9 mouse cellular contexts compared by ENCODE assay signal in the genomic region with DNA sequence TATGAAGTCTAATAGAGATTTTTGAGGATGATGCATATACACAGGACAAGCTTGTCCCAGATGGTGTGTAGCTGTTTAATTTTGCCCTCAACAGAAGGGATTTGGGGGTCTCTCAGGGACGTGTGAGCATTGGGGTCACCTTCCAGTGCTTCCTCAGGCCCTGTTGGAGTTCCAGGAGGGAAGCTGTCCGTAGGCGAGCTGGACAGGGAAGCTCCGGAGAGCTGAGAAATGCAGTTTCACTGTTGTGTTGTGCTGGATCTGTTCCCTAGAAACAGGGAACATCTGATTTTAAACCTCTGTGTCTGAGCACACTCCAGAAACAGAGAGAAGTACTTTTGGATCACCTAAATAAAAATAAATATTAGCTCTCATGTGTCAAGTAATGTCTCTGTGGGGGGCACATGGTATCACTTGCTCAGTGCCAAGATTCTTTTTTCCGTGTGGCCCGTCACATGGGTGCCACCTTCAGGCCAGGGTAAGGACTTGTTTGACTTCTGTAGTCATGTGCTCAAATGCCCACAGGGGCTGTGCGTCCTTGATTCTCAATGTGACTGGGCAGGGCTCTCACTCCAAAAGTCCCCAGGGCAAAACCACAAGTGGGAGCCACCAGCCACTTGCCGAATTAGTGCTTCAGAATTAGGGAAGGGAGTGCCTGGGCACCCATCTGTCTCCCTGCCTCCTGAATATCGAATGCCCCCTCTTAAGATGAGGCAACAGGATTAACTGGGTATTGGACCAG. TPM values are rescaled to one million over a fixed set of nuclear protein-coding genes. Genes with fewer than 3 reads are reported as not detected.
DNase-seq lines count a peak whose midpoint lies in the region; ATAC-seq and TF ChIP-seq lines count a peak whose summit lies in the region.
"Had no signal": no experiment of that assay in that cellular context is flagged by ENCODE, and none has a peak within 500 bp of the region (broad histone marks: within the 10 kb centered on the region; RNA-seq: fewer than 3 reads in every experiment).

No protein-coding gene starts in this region.

- DNase-seq in kidney, adult 18-20 months: peak; percentile 45
- no peak for DNase-seq in kidney, adult 9 months
- no peak for DNase-seq in ES-E14 (ENCODE audit: low read depth, low spot score)
- no peak for DNase-seq in urinary bladder, postnatal 4 days (ENCODE audit: low spot score in 2 of 2)
- DNase-seq in left cerebral cortex, postnatal 36 days (ENCODE audit: low spot score in 2 of 2): no peak
- DNase-seq in right cerebral cortex, postnatal 10 days (ENCODE audit: low spot score in 2 of 2): no peak

- no peak overlapping the region for H3K4me3 ChIP-seq in ES-E14 (ENCODE audit: insufficient read depth in 1 of 2, low read depth in 1 of 2, low read length in 2 of 2, poor library complexity in 1 of 2, severe bottlenecking in 1 of 2)
- H3K4me3 ChIP-seq in heart, embryonic 11.5 days (ENCODE audit: low read depth, low read length): no peak overlapping the region
- H3K4me3 ChIP-seq in lung, embryonic 16.5 days (ENCODE audit: low read length): no peak overlapping the region
- H3K4me3 ChIP-seq: liver, embryonic 15.5 days had no signal

- 0 out of 2 replicates have a peak overlapping the region, but pooled peaks have one; percentile 24 for H3K27ac ChIP-seq in ES-E14 (ENCODE audit: insufficient read depth, low read depth, low read length, poor library complexity, severe bottlenecking)
- peak overlapping the region; percentile 62 for H3K27ac ChIP-seq in heart, embryonic 11.5 days (ENCODE audit: low read depth, low read length)
- H3K27ac ChIP-seq in lung, embryonic 16.5 days (ENCODE audit: low read length): peak overlapping the region; percentile 89
- H3K27ac ChIP-seq: liver, embryonic 15.5 days had no signal

- H3K27me3 ChIP-seq in heart, embryonic 11.5 days (ENCODE audit: control insufficient read depth, insufficient read depth, low read length): no peaks in the 10 kb centered on the region
- H3K27me3 ChIP-seq in lung, embryonic 16.5 days (ENCODE audit: control insufficient read depth, insufficient read depth, low read depth, low read length): no peaks in the 10 kb centered on the region

- in situ Hi-C loops in ES-E14 (cut with MboI; ENCODE audit: low sequenced_read_pairs in 2 of 2, unreplicated experiment in 2 of 2): no loop called here

- peaks cover 9% of the 10 kb centered on the region for H3K36me3 ChIP-seq in ES-E14 (ENCODE audit: control insufficient read depth, insufficient read depth, low read length, poor library complexity, severe bottlenecking)
- peaks cover 2% of the 10 kb centered on the region for H3K36me3 ChIP-seq in heart, embryonic 11.5 days (ENCODE audit: control insufficient read depth, insufficient read depth, low read length)
- 0 out of 2 replicates have a peak, but pooled peaks cover 5% of the 10 kb centered on the region for H3K36me3 ChIP-seq in lung, embryonic 16.5 days (ENCODE audit: control insufficient read depth, insufficient read depth, low read length)
- H3K36me3 ChIP-seq: liver, embryonic 15.5 days had no signal

- no peak overlapping the region for H3K4me2 ChIP-seq in heart, embryonic 11.5 days
- no peak overlapping the region for H3K4me2 ChIP-seq in lung, embryonic 16.5 days (ENCODE audit: low read depth, low read length)
- H3K4me2 ChIP-seq: liver, embryonic 15.5 days had no signal

- H3K9ac ChIP-seq in ES-E14 (ENCODE audit: insufficient read depth, low read depth, low read length, poor library complexity, severe bottlenecking): 0 out of 2 replicates have a peak overlapping the region, but pooled peaks have one; percentile 42
- peak overlapping the region; percentile 49; the same call in 1 of the 2 replicates for H3K9ac ChIP-seq in heart, embryonic 11.5 days (ENCODE audit: low read depth, low read length)
- H3K9ac ChIP-seq in lung, embryonic 16.5 days (ENCODE audit: low read length): peak overlapping the region; percentile 42; the same call in 1 of the 2 replicates
- H3K9ac ChIP-seq: liver, embryonic 15.5 days had no signal

- ATAC-seq in heart, embryonic 11.5 days (replicated peaks; ENCODE audit: insufficient number of reproducible peaks, low FRiP score, low TSS enrichment): no peak
- no peak for ATAC-seq in lung, embryonic 16.5 days (ENCODE audit: low read depth)

- peaks cover 14 to 34% of the 10 kb centered on the region in 2 experiments for H3K4me1 ChIP-seq in ES-E14 (ENCODE audit: control insufficient read depth in 2 of 2, insufficient read depth in 2 of 2, low read length in 2 of 2, poor library complexity in 1 of 2)
- H3K4me1 ChIP-seq in heart, embryonic 11.5 days (ENCODE audit: control insufficient read depth, insufficient read depth, low read length): peaks cover 39% of the 10 kb centered on the region
- H3K4me1 ChIP-seq in lung, embryonic 16.5 days (replicated peaks; ENCODE audit: control insufficient read depth, insufficient read depth, low read length): peaks cover 63% of the 10 kb centered on the region

- WGBS in heart, embryonic 11.5 days (ENCODE audit: insufficient replicate concordance): 48% methylated on average over 9 of the region's 9 CpGs
- 38% methylated on average over 9 of the region's 9 CpGs for WGBS in lung, embryonic 16.5 days

- no peaks in the 10 kb centered on the region for H3K9me3 ChIP-seq in ES-E14 (ENCODE audit: control insufficient read depth, insufficient read depth, low read depth, low read length)
- H3K9me3 ChIP-seq in heart, embryonic 11.5 days (replicated peaks; ENCODE audit: control insufficient read depth, low read length): no peaks in the 10 kb centered on the region
- no peaks in the 10 kb centered on the region for H3K9me3 ChIP-seq in lung, embryonic 16.5 days (ENCODE audit: control insufficient read depth, low read length)
- H3K9me3 ChIP-seq: liver, embryonic 15.5 days had no signal

- intact Hi-C loops in left cerebral cortex, postnatal 36 days (cut with DNase I): no loop called here

TF ChIP-seq in ES-E14, 5 proteins besides CTCF, POLR2A, EP300 and RAD21:
- TF ChIP-seq HCFC1 (IDR thresholded peaks at IDR 0.05; ENCODE audit: borderline replicate concordance, insufficient read depth, low read length): no peak
- TF ChIP-seq CHD2 (IDR thresholded peaks at IDR 0.05; ENCODE audit: low read depth, low read length): no peak
- no peak for TF ChIP-seq ZC3H11A (IDR thresholded peaks at IDR 0.05; ENCODE audit: borderline replicate concordance, low read depth, low read length)
- no peak for TF ChIP-seq ZNF384 (IDR thresholded peaks at IDR 0.05; ENCODE audit: low read depth, low read length)
- TF ChIP-seq MAFK (IDR thresholded peaks at IDR 0.05; ENCODE audit: insufficient read depth, low read depth, low read length): no peak

RNA-seq across cellular contexts. Expression of gene Adam19, which starts 7.4 kb away (rescaled TPM):
- 43.8 and 71.1 TPM in 2 replicates for total RNA-seq in ES-E14 (2012; rRNA removed)
- polyA plus RNA-seq in heart, embryonic 11.5 days (2014; fragmentation: Nextera tagmentation; extraction: Ambion mirVana): 24.4 and 31.7 TPM in 2 replicates
- 20.7 and 22.2 TPM in 2 replicates for polyA plus RNA-seq in lung, embryonic 16.5 days (2015; fragmentation: Nextera tagmentation; extraction: Ambion mirVana)
- 10 to 100 TPM; 16.8 to 20.9 TPM for total RNA-seq in left cerebral cortex, postnatal 36 days (2021)

RNA-seq across cellular contexts. Expression of gene Gm12166, which starts 11.0 kb away (rescaled TPM):
- total RNA-seq in ES-E14 (2012; rRNA removed): 3.9 and 6.8 TPM in 2 replicates
- 2.4 and 9.0 TPM in 2 replicates for polyA plus RNA-seq in heart, embryonic 11.5 days (2014; fragmentation: Nextera tagmentation; extraction: Ambion mirVana)
- 5.4 and 6.8 TPM in 2 replicates for polyA plus RNA-seq in lung, embryonic 16.5 days (2015; fragmentation: Nextera tagmentation; extraction: Ambion mirVana)
- total RNA-seq in left cerebral cortex, postnatal 36 days (2021): 1 to 10 TPM; 2.6 to 6.4 TPM

Comparison
In these comparisons a context has a peak if more than half of its experiments do, and no peak if none do; other contexts are left out.
1. H3K27ac ChIP-seq: peak in every context shown above with its lines; median percentile 89 in lung, embryonic 16.5 days; 62 in heart, embryonic 11.5 days; 24 in ES-E14.